Mouse (Mus musculus) thymus, adult 2 months (tissue): ENCODE data around the gene Diaph2.

Experiments used
- CTCF ChIP-seq: fragments of 200-500 bp; IDR thresholded peaks from 2 replicates; pipeline ENCODE4 v1.5.1; 2012; ENCODE audit warnings: mild to moderate bottlenecking, control low read depth, low read length, moderate library complexity, borderline replicate concordance; ENCODE audit not compliant: control insufficient read depth, poor library complexity, insufficient read depth; ENCODE audit errors: extremely low read depth
- POLR2A ChIP-seq: fragments of 200-500 bp; IDR thresholded peaks from 2 replicates; pipeline ENCODE4 v1.6.1; 2012; ENCODE audit warnings: mild to moderate bottlenecking, low read length, control low read depth, moderate library complexity; ENCODE audit not compliant: control insufficient read depth, poor library complexity, insufficient read depth; ENCODE audit errors: extremely low read depth

DNA sequence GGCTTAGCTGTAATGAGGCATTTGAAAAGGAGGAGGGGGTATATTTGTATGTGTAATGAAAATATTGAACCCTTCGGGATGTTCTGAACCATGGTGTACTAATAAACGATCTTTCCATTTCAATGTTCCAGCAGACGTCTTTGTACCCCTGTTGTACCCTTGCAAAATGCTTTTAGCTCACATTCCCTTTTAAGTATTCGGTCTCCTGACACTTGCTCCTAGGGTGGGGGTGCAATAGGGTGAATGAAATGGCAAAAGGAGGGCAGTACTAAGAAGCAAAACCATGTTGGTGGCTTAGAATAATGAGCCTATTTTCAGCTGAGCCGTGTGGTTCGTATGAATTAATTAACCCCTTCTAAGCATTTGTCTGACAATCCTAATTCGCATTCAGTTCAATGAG lies 601.9 kb downstream of the Diaph2 start:
- TF ChIP-seq POLR2A (no peak), CTCF (no peak)
